Mouse (Mus musculus) ES-E14 (cell line): ENCODE results near the gene Kiss1r.

ENCODE experiments used
- CHD2 ChIP-seq: IDR thresholded peaks from 2 replicates; pipeline ENCODE4 v1.6.1; 2014; ENCODE audit warnings: mild to moderate bottlenecking, low read depth, low read length, inconsistent platforms
- HCFC1 ChIP-seq: IDR thresholded peaks from 2 replicates; pipeline ENCODE4 v1.6.1; 2012; ENCODE audit warnings: low read length, inconsistent platforms, borderline replicate concordance; ENCODE audit not compliant: insufficient read depth
- ZC3H11A ChIP-seq: IDR thresholded peaks from 2 replicates; pipeline ENCODE4 v1.6.1; 2012; ENCODE audit warnings: low read depth, mild to moderate bottlenecking, inconsistent platforms, low read length, borderline replicate concordance

GRCm38 (mm10) chr10:79914131-79914947, 2.4 kb upstream of the Kiss1r start:
- TF ChIP-seq CHD2 = no peak
- no peak for TF ChIP-seq ZC3H11A
- TF ChIP-seq HCFC1 = no peak
